Comparison of ENCODE assay signal across 8 mouse cellular contexts in genomic region chr2:25399051-25399450, GRCm38 (mm10). TPM values are rescaled to one million over a fixed set of nuclear protein-coding genes. Genes with fewer than 3 reads are reported as not detected.
DNase-seq lines count a peak whose midpoint lies in the region; ATAC-seq lines count a peak whose summit lies in the region.

Gene Npdc1 (plus strand): TSS chr2:25399351.

- H3K4me2 ChIP-seq in kidney, embryonic 16.5 days (replicated peaks; ENCODE audit: low read depth, low read length), result no peak within 1 kb of the TSS

- H3K4me3 ChIP-seq in kidney, embryonic 16.5 days (ENCODE audit: low read length), result no peak within 1 kb of the TSS
- no peak within 1 kb of the TSS for H3K4me3 ChIP-seq in brown adipose tissue, adult 24 weeks (ENCODE audit: insufficient read depth, low read depth, low read length)
- H3K4me3 ChIP-seq in heart, embryonic 10.5 days, result no peak within 1 kb of the TSS

- ATAC-seq in kidney, embryonic 16.5 days (ENCODE audit: low FRiP score, low TSS enrichment), result no peak
- ATAC-seq in CD4-positive, CD25-positive, alpha-beta regulatory T cell, adult 4 months, result no peak

- no peaks in the 10 kb centered on the region for H3K36me3 ChIP-seq in kidney, embryonic 16.5 days (ENCODE audit: insufficient read depth, low read length)
- no peaks in the 10 kb centered on the region for H3K36me3 ChIP-seq in heart, embryonic 10.5 days

- no peak within 1 kb of the TSS for H3K9ac ChIP-seq in kidney, embryonic 16.5 days (replicated peaks; ENCODE audit: low read length)

- WGBS in kidney, embryonic 16.5 days, result 74% methylated on average over 8 of the region's 8 CpGs
- WGBS in heart, embryonic 10.5 days, result 53% methylated on average over 8 of the region's 8 CpGs

- peaks cover 63% of the 10 kb centered on the region for H3K27me3 ChIP-seq in kidney, embryonic 16.5 days (ENCODE audit: insufficient read depth, low read length)
- peaks cover 100% of the 10 kb centered on the region for H3K27me3 ChIP-seq in heart, embryonic 10.5 days (ENCODE audit: insufficient read depth, poor library complexity, severe bottlenecking)

- no peak within 1 kb of the TSS for H3K27ac ChIP-seq in kidney, embryonic 16.5 days (ENCODE audit: low read length)
- no peak within 1 kb of the TSS for H3K27ac ChIP-seq in brown adipose tissue, adult 24 weeks (replicated peaks; ENCODE audit: low read depth, low read length)
- H3K27ac ChIP-seq in heart, embryonic 10.5 days, result no peak within 1 kb of the TSS

- H3K4me1 ChIP-seq in kidney, embryonic 16.5 days (ENCODE audit: insufficient read depth, low read length), result peaks cover 33% of the 10 kb centered on the region
- H3K4me1 ChIP-seq in brown adipose tissue, adult 24 weeks (ENCODE audit: control insufficient read depth, insufficient read depth, insufficient read length, low read length), result peaks cover 4% of the 10 kb centered on the region; the same call in 1 of the 2 replicates
- peaks cover 36% of the 10 kb centered on the region for H3K4me1 ChIP-seq in heart, embryonic 10.5 days

- DNase-seq in kidney, adult 11 months, result no peak
- DNase-seq in heart, embryonic 10.5 days (ENCODE audit: low spot score), result no peak
- no peak for DNase-seq in layer of hippocampus, postnatal 36 days
- no peak for DNase-seq in right cerebral cortex, adult 18-20 months
- DNase-seq in embryo, embryonic 11 days, result no peak

- H3K9me3 ChIP-seq in kidney, embryonic 16.5 days (ENCODE audit: low read length), result no peaks in the 10 kb centered on the region
- no peaks in the 10 kb centered on the region for H3K9me3 ChIP-seq in heart, embryonic 10.5 days

RNA-seq across cellular contexts. Expression of gene Npdc1, which starts in this region (rescaled TPM):
- 52.4 and 58.3 TPM in 2 replicates for polyA plus RNA-seq in kidney, embryonic 16.5 days (2015; fragmentation: Nextera tagmentation; extraction: Ambion mirVana)
- 32.5 and 41.5 TPM in 2 replicates for polyA plus RNA-seq in brown adipose tissue, adult 24 weeks (2012; ENCODE audit: insufficient read depth, insufficient read length, missing spikeins)
- polyA plus RNA-seq in heart, embryonic 10.5 days (2016; fragmentation: Nextera tagmentation; extraction: Ambion mirVana), result 14.6 and 16.5 TPM in 2 replicates
- total RNA-seq in layer of hippocampus, postnatal 36 days (2021), result 100 to 1,000 TPM; 422 to 431 TPM
- 1 to 10 TPM; 1.4 to 2.3 TPM for polyA plus RNA-seq in CD4-positive, CD25-positive, alpha-beta regulatory T cell, adult 4 months (2017; shearing (Covaris generic))
